Mouse (Mus musculus) hindbrain, embryonic 14.5 days (tissue): ENCODE measurements at regions not wholly inside any gene's neighbourhood (a gene's known extent, or its start where the extent isn't known, plus 50 kb on each side); places are given as distances from the start of the nearest gene placed in this dataset.

ENCODE experiments used
- ATAC-seq: fragments of 200-750 bp; cut with Nextera tagmentation; 2 replicates; pipeline ENCODE4 v1.8.0; 2017; ENCODE audit warnings: moderate number of reproducible peaks, mild to moderate bottlenecking, moderate TSS enrichment, moderate library complexity; ENCODE audit not compliant: low FRiP score
- DNase-seq: peaks from one replicate; pipeline ENCODE4 v3.0.0-alpha.2; 2015; ENCODE audit warnings: low spot score
- H3K27ac ChIP-seq: fragments of 300-500 bp; sonication (generic); 2 replicates; pipeline ENCODE4 v1.5.1; 2014; ENCODE audit warnings: mild to moderate bottlenecking, moderate library complexity
- H3K27me3 ChIP-seq: fragments of 300-500 bp; sonication (generic); 2 replicates; pipeline ENCODE4 v1.6.1; 2014; ENCODE audit warnings: mild to moderate bottlenecking, low read length, mixed read lengths; ENCODE audit not compliant: control insufficient read depth, insufficient read depth
- H3K36me3 ChIP-seq: fragments of 300-500 bp; sonication (generic); replicated peaks from 2 replicates; pipeline ENCODE4 v1.6.1; 2014; ENCODE audit not compliant: control insufficient read depth, insufficient read depth
- H3K4me1 ChIP-seq: fragments of 300-500 bp; sonication (generic); replicated peaks from 2 replicates; pipeline ENCODE4 v1.6.1; 2014; ENCODE audit warnings: antibody characterized with exemption, low read length, mixed read lengths; ENCODE audit not compliant: control insufficient read depth, insufficient read depth
- H3K4me2 ChIP-seq: fragments of 300-500 bp; sonication (generic); replicated peaks from 2 replicates; pipeline ENCODE4 v1.6.1; 2014; ENCODE audit warnings: mild to moderate bottlenecking, moderate library complexity
- H3K4me3 ChIP-seq: fragments of 300-500 bp; sonication (generic); replicated peaks from 2 replicates; pipeline ENCODE4 v1.5.1; 2014; ENCODE audit warnings: mild to moderate bottlenecking, low read length
- H3K9ac ChIP-seq: fragments of 300-500 bp; sonication (generic); 2 replicates; pipeline ENCODE4 v1.6.1; 2014
- H3K9me3 ChIP-seq: fragments of 300-500 bp; sonication (generic); 2 replicates; pipeline ENCODE4 v1.6.1; 2016; ENCODE audit warnings: low read length; ENCODE audit not compliant: control insufficient read depth
- WGBS: fragments of 180-500 bp; shearing (Covaris S2); extraction: QIAGEN DNeasy Blood & Tissue Kit; methylation state at CpG from one replicate; pipeline ENCODE4 v1.1.7; 2014; 5-methylcytosine and 5-hydroxymethylcytosine counted together

DNA sequence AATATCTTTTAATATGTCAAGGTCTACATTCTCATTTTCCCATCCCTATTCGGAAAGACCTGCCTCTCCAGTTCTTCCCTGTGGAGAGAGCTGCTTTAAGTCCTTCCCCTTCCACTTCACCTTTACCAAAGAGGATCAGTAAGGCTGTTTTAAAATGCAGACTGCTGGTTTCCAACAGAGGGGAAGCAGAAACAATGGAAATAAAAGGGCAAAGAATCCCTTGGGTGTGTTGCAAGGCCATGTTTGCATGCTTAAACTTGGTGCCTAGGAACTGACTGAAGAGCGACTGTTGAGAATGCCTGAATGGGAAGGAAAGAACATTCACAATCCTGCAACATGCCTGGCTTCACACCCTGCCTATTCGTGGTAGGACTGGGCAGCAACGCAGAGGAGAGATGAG, 2759.1 kb upstream of the 5930422O12Rik start:
- WGBS: 36% methylated on average over 4 of the region's 4 CpGs
- H3K4me1 ChIP-seq: no peaks in the 10 kb centered on the region
- no peak overlapping the region for H3K9ac ChIP-seq
- no peaks in the 10 kb centered on the region for H3K9me3 ChIP-seq
- no peaks in the 10 kb centered on the region for H3K36me3 ChIP-seq
- no peak overlapping the region for H3K4me3 ChIP-seq
- no peak for ATAC-seq
- no peaks in the 10 kb centered on the region for H3K27me3 ChIP-seq
- H3K27ac ChIP-seq: no peak overlapping the region
- H3K4me2 ChIP-seq: no peak overlapping the region
- DNase-seq: no peak

GRCm38 (mm10) chr8:30677423-30677822, 2751.1 kb upstream of the 5930422O12Rik start:
- DNase-seq: no peak

GRCm38 (mm10) chr8:30682169-30682568, 2746.3 kb upstream of the 5930422O12Rik start:
- H3K27ac ChIP-seq: no peak overlapping the region
- DNase-seq: no peak
- no peaks in the 10 kb centered on the region for H3K9me3 ChIP-seq
- H3K4me3 ChIP-seq: no peak overlapping the region
- no peaks in the 10 kb centered on the region for H3K27me3 ChIP-seq
- no peak overlapping the region for H3K4me2 ChIP-seq
- 31% methylated on average over 3 of the region's 3 CpGs for WGBS
- no peaks in the 10 kb centered on the region for H3K4me1 ChIP-seq
- ATAC-seq: no peak; the same call in 1 of the 2 replicates
- no peaks in the 10 kb centered on the region for H3K36me3 ChIP-seq
- no peak overlapping the region for H3K9ac ChIP-seq

More at GRCm38 (mm10) chr8:30677423-30677822, 2751.1 kb upstream of the 5930422O12Rik start:
- ATAC-seq: no peak
- no peaks in the 10 kb centered on the region for H3K36me3 ChIP-seq
- H3K9me3 ChIP-seq: no peaks in the 10 kb centered on the region
- no peak overlapping the region for H3K4me2 ChIP-seq
- H3K27me3 ChIP-seq: no peaks in the 10 kb centered on the region
- H3K4me3 ChIP-seq: no peak overlapping the region
- H3K27ac ChIP-seq: no peak overlapping the region
- H3K4me1 ChIP-seq: no peaks in the 10 kb centered on the region
- WGBS: 86% methylated on average over 1 of the region's 1 CpGs
- no peak overlapping the region for H3K9ac ChIP-seq

GRCm38 (mm10) chr8:30686539-30686938, 2742.0 kb upstream of the 5930422O12Rik start:
- no peak overlapping the region for H3K4me3 ChIP-seq
- H3K9me3 ChIP-seq: no peaks in the 10 kb centered on the region
- H3K27ac ChIP-seq: no peak overlapping the region
- H3K4me2 ChIP-seq: no peak overlapping the region
- H3K4me1 ChIP-seq: no peaks in the 10 kb centered on the region
- ATAC-seq (no peak), DNase-seq (no peak)
- WGBS: 91% methylated on average over 3 of the region's 3 CpGs
- no peaks in the 10 kb centered on the region for H3K27me3 ChIP-seq
- H3K36me3 ChIP-seq: no peaks in the 10 kb centered on the region
- H3K9ac ChIP-seq: no peak overlapping the region

- 79% methylated on average over 3 of the region's 3 CpGs for WGBS
- no peaks in the 10 kb centered on the region for H3K27me3 ChIP-seq
- H3K4me3 ChIP-seq: no peak overlapping the region
- H3K9ac ChIP-seq: no peak overlapping the region
- ATAC-seq: no peak
- H3K36me3 ChIP-seq: no peaks in the 10 kb centered on the region
- no peak overlapping the region for H3K4me2 ChIP-seq
- DNase-seq: no peak
- H3K27ac ChIP-seq: no peak overlapping the region
- no peaks in the 10 kb centered on the region for H3K4me1 ChIP-seq
- H3K9me3 ChIP-seq: no peaks in the 10 kb centered on the region
These were observed 2734.4 kb upstream of the 5930422O12Rik start for GRCm38 (mm10) chr8:30694126-30694525.

DNA sequence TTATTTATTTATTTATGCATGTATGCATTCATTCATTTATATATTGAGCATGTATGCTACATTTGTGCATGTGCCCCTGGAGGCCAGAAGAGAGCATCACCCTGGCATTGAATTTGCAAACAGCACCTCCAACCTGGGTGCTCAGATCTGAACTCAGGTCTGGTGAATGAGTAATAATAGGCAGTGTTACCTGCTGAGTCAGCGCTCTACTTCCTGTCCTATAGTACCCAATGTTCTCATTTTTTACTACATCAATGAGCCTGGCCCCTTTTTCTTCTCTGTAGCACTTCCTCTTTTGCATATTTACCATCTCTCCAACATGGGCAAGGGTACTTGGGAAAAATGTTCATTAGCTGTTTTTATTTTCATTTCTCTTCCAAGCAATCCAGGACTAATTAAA, 2711.9 kb upstream of the 5930422O12Rik start:
- no peak for ATAC-seq
- no peak overlapping the region for H3K4me2 ChIP-seq
- no peaks in the 10 kb centered on the region for H3K36me3 ChIP-seq
- DNase-seq: no peak
- WGBS: 86% methylated on average over 1 of the region's 1 CpGs
- H3K4me1 ChIP-seq: no peaks in the 10 kb centered on the region
- no peak overlapping the region for H3K4me3 ChIP-seq
- no peak overlapping the region for H3K9ac ChIP-seq
- H3K27me3 ChIP-seq: no peaks in the 10 kb centered on the region
- no peaks in the 10 kb centered on the region for H3K9me3 ChIP-seq
- H3K27ac ChIP-seq: no peak overlapping the region

- no peak for DNase-seq
- Histone ChIP-seq H3K9me3 (no peaks in the 10 kb centered on the region), H3K4me1 (peaks cover 4% of the 10 kb centered on the region; the same call in 1 of the 2 replicates), H3K27me3 (no peaks in the 10 kb centered on the region), H3K9ac (no peak overlapping the region), H3K4me2 (no peak overlapping the region), H3K36me3 (no peaks in the 10 kb centered on the region), H3K27ac (no peak overlapping the region), H3K4me3 (no peak overlapping the region)
- no peak for ATAC-seq
These were observed 2698.1 kb upstream of the 5930422O12Rik start for GRCm38 (mm10) chr8:30730366-30730765.

DNA sequence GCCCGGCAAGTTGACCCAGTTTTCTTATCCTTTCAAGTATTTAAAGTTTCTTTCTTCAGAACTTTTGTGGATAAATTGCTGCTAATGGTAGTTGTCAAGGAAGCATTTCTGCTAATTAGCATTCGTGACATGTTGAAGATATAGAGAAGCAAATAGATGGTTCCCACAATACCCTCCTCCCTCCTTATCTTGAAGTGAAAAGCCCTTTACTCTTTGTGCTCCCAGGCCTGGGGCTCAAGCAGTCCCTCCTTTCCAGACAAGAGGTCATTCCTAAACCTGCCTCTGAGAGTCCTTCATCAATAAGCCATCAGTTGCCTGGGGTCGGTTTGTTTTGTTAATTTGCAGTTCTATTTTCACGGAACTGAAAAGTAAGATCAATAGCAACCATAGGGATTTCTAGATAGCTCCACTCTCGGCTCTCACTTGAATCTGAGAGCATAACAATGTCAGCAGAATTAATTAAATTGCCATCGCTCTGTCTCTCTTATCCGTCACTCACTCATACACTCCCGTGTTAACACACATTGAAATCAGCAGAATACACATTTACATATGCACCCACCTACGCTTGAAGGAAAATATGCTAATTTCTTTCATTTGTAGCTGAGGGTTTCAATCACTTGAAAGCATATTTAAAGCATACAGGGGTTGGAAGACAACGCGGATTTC, 2695.8 kb upstream of the 5930422O12Rik start:
- peaks cover 4% of the 10 kb centered on the region; the same call in 1 of the 2 replicates for H3K4me1 ChIP-seq
- no peak overlapping the region for H3K9ac ChIP-seq
- no peaks in the 10 kb centered on the region for H3K36me3 ChIP-seq
- no peak overlapping the region for H3K4me3 ChIP-seq
- 40% methylated on average over 11 of the region's 11 CpGs for WGBS
- H3K9me3 ChIP-seq: no peaks in the 10 kb centered on the region
- H3K27me3 ChIP-seq: no peaks in the 10 kb centered on the region
- ATAC-seq: peak; percentile 48; the same call in 1 of the 2 replicates
- no peak for DNase-seq
- no peak overlapping the region for H3K4me2 ChIP-seq
- no peak overlapping the region for H3K27ac ChIP-seq

GRCm38 (mm10) chr8:30733385-30733784, 2695.1 kb upstream of the 5930422O12Rik start:
- Histone ChIP-seq H3K9ac (no peak overlapping the region), H3K36me3 (no peaks in the 10 kb centered on the region), H3K4me2 (no peak overlapping the region), H3K4me1 (peaks cover 4% of the 10 kb centered on the region; the same call in 1 of the 2 replicates), H3K27me3 (no peaks in the 10 kb centered on the region), H3K27ac (no peak overlapping the region), H3K4me3 (no peak overlapping the region), H3K9me3 (no peaks in the 10 kb centered on the region)
- ATAC-seq (no peak), DNase-seq (no peak)
- 72% methylated on average over 6 of the region's 6 CpGs for WGBS

DNA sequence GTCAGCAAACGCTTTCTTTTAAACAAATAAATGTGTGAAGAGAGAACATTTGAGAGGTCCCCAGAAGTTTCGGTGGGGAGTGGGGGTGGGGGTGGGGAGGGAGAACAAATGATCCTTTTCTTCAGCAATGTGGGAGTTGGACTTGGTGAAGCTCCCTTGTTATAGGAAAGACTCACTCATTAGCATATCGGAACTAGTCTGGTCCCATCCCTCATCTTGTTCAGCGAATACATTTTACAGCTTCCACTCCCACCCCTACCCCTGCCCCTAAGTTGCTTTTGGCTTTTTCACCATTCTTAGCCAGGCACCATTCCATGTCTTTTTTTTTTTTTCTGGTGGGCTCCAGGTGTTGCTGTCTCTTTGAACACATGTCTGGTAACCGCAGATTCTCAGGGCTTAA, 2693.2 kb upstream of the 5930422O12Rik start:
- peak; percentile 60; the same call in 1 of the 2 replicates for ATAC-seq
- H3K9ac ChIP-seq: no peak overlapping the region
- 0 out of 2 replicates have a peak overlapping the region, but pooled peaks have one; percentile 11 for H3K4me2 ChIP-seq
- H3K9me3 ChIP-seq: no peaks in the 10 kb centered on the region
- no peak overlapping the region for H3K4me3 ChIP-seq
- H3K36me3 ChIP-seq: no peaks in the 10 kb centered on the region
- peaks cover 4% of the 10 kb centered on the region; the same call in 1 of the 2 replicates for H3K4me1 ChIP-seq
- no peak overlapping the region for H3K27ac ChIP-seq
- no peak for DNase-seq
- no peaks in the 10 kb centered on the region for H3K27me3 ChIP-seq
- WGBS: 50% methylated on average over 5 of the region's 5 CpGs
